Mouse (Mus musculus): ENCODE measurements around the gene Spo11.

Spo11 gene

DNA sequence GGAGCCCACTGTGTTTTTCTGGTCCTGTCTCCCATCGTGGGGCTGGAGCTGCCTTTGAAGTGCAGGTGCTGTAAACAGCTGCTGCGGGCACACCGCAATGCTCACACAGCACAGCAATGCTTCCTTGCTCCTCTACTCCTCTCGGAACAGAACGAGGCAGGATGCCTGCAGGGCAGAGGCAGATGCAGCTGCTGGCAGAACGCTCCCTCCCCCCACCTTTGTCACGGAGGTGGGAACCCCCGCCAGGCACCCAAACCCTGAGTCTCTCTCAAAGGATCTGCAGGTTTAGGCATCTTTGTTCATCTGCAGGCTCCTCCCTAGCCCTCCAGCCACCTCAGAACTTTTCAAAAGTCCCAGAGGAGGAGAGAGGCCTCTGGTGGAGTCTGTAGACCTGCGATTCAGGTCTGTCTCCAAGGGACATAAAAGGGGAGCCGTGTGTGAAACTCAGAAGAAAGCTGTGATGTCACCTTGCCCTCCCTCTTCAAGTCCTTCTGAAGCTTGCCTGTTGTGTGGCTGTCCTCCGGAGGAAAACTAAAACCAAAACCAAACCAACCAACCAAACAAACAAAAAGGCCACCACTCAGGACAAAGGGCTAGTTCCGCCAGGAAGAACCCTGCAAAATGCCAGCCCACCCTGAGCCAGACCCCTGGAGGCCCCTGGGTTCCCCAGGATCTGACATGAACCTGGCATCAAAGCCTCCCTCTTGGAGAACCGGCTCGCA is at the start of gene Spo11:
Gene Spo11 (plus strand): TSS at position 292 of the 722 bp plus-strand sequence.
- no peak for DNase-seq

DNA sequence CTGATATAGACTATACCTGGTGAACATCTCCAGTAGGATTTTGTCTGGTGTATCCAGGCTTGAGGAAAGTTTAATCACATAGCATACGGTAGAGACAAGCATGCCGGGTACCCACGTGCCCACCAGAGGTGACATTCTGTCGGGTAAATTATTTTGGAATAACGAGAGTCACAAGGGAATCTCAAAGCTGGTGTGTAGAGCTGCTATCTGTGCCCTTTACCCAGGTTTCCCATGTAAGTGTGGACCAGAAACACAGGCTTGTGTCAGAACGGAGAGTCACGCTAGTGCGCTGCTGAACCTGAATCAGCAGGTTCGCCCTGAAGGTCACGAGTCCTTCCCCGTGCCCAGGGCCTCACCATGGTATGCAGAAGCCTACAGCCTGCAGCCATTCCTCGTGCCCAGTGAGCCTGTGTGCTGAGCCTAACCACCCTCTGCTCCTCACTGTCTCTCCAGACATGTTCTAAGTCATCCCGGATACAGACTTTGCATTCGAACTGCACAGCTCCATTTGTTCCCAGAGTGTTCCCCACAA is 47.5 kb upstream of the Spo11 start:
- no peak for DNase-seq

DNA sequence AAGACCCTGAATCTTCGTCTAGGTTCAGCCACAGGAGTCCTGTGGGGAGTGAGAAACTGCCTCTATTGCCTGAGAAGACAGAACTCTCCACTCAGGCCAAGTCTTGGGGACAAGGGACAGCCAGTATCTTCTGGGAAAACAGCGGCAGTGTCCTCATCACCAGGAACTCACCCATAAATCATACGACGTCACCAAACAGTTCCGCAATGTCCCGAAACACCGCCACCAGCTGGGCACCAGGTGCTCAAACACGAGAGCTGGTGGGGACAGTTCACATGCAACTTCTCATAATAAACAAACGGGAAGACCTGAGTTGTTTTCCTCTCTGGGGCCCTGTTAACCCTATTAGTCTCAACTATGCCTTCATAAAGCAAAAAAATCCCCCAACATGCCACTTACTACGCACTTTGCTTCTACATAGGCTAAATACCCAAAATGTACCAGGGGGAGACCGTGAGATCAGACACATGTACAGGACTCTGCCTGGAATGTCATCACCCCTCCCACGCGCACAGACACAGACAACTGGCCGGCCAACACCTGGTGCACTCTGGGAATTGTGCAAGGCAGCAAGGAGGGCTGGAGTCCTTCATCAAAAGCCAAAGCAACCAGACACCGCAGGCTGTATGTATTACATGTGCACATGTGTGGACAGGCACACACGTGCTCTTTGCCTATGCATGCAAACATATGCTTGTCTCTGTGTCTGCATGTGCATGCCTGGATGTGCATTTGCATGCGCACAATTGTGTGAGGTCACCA is 46.2 kb upstream of the Spo11 start:
- no peak for DNase-seq

DNA sequence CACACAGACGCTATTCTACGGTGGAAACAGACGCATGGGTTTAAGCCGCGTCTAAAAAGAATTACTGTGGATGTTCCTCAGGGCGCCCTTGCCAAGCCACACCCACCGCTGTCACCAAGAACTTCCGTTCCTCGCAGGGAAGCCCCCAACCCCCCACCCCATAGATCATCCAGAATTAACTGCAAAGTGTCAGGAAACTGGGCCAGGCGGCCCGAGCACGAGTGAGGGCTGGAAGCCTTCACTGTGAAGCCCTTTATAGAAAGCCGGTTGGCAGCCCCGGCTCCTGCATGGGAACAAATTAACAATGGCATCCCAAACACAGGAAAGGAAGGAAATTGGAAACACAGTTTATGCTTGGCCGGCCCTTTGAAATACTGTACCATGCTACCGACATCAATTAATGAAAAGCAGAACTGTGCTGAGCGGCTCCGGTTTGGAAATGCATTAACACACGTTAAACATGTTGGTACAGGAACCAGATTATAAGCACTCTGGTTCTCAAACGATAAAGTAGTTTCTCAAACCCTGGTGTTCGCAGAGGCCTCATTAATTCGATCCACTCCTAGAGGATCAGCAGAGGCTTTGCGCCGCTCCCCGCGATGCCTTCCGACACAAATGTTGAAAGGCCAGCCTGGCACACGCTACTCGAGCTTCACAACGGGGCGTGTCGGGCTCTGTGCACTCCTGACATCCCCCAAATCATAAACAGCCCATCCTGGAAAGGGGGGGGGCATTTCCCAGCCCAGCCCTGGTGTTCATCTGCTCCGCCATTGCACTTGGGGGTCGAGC is 43.7 kb upstream of the Spo11 start:
- DNase-seq, result peak; percentile 86

DNA sequence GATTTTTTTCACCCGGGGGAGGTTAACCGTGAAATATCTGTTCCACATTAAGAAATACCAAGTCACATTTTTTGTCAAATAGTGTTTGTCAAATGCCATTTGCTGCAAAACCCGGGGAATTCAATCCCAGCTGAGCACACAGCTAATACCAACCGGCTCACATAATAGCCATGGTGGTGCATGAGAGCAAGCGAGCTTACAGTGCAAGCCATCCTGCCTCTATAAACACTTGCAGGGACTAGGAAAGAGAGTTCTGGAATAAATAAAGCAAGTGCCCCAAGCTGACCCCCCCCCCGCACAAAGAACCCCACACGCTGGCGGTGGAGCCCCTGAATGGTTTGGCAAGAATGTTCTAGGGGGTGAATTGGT is 43.1 kb upstream of the Spo11 start:
- no peak for DNase-seq

DNA sequence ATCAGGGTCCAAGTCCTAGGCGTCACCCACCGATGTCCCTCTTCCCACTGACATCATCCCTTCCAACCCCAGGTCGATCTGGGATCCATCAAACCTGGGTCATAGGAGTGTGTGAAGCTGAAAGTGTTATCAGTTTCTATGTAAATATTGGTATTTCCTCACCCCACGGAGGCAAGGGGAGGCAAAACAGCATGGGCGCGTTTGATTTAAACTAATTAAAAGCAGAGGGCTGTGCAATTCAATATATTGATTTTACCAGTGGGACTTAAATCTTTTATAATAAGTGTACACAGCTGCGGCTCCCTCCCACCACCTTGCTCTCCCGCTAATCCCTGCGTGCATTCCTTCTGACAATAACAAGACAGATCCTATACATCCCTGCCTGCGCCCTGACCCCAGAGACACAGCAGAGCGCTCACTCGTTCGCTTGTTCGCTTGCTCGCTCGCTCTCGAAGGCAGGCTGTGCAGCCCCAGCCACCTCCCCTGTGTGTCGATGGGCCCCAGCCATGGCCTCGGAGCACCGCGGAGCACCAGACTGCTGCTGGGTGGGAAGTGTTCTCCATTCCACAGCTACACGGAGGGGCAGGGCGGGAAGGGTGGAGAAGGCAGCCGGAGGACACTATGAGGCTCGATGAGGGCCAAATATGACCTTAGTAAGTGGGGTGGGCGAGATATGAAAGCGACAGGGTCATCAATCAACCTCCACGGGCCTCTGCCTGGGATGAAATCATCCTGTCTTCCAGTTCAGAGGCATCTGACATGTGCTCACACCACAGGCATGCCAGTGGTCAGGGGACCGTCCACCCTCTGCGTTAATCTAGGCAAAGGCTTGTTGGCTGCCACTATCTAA is 42.4 kb upstream of the Spo11 start:
- DNase-seq, result no peak

DNA sequence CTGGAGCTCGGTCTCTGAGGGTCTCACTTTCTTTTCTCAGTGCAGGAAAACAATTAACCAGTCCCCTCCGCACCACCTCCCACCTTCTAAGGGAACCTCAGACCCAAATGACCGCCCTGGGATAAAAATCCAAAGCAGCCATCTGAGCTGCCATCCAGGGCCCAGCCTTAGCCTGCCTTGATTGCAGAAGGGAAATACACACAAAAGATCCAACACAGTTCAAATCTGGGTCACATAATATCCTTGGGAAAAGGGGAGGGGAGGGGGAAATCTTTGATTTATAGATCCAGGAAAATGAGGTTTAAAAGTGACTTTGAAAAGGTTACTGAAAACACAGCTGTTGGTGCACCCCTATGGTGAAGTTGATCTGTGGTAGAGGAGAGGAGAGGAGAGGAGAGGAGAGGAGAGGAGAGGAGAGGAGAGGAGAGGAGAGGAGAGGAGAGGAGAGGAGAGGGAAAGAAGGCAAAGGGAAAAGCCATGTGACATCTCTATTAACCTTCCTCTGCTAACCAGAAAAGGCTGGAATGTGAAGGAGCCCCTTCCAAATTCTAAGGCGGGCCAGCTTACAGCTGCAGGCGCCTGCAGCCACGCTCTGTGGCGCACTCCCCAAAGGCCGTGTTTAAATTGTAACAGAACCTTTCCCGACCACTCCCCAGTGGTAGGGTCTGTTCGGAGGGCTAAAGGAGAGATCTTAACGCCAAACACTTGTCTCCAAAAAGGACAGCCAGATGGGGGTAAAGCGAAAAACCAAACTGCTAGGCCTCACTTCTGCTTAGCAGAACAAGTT is 41.5 kb upstream of the Spo11 start:
- no peak for DNase-seq

DNA sequence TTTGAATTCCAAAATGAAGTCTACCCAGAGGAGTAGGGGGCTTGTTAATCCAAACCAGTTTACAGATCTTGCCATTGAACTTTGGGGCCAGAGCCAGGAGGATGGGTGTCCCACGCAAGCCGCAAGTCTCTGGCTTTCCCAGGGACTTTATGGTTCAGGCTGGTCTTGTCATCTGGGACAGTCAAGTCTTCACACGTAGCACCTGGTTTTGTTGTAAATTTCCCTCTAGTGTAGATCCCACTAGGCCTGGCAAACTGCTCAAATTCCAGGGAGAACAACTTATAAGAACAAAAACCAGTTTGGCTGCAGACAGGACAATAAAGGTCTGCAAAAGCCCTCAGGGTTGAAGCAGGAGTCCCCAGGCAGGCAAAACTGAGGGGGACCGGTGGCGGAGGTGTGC is 40.7 kb upstream of the Spo11 start:
- DNase-seq, result no peak

DNA sequence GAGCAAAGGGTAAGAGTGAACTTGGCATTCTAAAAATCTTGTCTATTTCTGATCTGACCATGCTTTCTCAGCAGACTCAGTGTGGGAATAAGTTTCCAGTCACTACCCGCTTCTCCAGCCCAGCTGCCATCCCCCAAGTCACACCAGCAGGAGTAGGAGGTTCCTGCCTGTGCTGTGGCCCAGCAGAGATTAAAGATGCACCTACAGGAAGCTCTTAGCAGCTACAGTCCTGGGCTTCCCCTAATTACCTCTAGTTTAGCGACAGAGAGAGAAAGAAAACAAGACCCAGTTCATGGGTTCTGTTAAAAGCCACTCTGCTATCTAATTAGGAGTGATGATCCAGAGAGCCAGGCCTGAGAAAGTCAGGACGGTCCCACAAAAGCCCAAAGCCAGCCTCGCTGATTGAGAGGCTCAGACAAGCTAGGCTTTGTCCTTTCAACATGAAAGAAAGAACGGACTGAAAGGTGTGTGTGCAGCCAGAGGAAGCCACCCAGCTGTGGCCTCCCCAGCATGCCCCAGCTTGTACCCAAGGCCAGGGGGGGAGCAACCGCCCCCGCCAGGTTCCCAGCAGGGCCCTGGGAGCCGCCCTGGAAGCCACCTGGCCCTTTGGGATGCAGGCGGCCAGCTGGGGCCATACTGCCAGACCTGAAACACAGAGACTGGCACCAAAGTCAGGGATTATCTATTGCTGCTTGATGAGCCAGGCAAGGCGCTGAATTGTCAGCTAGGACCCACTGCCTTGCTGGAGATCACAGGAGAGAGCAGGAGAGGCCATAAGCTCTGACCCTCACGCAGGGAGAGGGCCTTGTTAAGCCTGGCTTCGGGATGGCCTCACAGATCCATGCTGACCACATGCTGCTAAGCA is 39.9 kb upstream of the Spo11 start:
- no peak for DNase-seq

DNA sequence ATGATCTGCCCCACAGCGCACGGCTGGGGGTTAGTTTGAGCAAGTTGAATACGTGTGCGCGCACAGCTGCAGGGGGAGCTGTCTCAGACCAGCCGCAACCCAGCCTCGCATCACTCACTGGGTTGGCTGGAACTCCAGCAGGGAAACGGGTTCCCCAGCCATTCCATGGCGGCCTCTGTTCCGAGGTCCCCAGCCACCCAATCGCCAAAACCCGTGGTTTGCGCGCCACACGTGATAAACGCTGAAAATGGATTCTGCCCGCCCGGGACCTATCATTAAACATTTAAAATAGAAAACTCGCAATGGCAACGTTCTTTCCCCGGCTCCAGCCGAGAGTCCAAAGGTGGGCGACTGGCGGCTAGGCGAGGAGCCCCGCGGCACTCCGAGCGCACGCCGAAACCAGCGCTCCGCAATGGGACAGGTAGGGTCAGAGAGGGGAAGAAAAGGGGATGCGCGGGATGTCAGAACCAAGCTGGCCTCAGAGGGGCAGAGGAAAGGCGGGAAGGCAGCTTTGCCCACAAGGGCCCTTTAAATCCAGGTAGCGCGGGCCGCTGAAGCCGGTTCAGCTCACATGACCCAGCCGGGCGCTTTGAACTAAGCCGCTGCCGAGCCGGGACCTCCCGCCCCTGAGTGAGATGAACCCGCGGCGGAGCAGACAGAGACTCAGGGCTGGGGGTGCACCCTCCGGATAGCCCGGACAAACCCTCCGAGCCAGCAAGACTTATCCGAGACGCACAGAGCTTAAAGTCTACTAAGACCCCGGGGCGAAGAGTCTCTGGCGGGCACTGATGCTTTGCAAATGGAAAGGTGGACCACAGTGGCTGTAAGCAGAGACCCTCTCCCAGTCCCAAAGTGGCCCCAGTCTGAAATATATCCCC is 38.5 kb upstream of the Spo11 start:
- DNase-seq, result no peak

DNA sequence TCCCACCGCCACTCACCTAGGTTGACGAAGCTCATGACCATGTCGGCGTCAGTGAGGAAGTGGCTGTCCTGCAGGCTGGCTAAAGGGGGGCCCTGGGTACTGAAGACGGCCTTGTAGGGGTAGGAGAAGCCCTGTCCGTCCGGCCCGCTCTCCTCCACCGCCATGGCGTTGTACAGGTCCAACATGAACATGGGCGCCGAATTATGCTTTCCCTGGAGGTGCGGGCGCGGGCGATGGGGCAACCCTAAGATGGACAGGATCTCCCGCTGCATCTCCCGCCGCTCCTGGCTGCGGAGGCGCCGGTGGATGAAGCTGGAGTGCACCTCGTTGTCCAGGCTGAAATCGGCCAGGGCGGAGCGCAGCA is 37.9 kb upstream of the Spo11 start:
- DNase-seq, result no peak

DNA sequence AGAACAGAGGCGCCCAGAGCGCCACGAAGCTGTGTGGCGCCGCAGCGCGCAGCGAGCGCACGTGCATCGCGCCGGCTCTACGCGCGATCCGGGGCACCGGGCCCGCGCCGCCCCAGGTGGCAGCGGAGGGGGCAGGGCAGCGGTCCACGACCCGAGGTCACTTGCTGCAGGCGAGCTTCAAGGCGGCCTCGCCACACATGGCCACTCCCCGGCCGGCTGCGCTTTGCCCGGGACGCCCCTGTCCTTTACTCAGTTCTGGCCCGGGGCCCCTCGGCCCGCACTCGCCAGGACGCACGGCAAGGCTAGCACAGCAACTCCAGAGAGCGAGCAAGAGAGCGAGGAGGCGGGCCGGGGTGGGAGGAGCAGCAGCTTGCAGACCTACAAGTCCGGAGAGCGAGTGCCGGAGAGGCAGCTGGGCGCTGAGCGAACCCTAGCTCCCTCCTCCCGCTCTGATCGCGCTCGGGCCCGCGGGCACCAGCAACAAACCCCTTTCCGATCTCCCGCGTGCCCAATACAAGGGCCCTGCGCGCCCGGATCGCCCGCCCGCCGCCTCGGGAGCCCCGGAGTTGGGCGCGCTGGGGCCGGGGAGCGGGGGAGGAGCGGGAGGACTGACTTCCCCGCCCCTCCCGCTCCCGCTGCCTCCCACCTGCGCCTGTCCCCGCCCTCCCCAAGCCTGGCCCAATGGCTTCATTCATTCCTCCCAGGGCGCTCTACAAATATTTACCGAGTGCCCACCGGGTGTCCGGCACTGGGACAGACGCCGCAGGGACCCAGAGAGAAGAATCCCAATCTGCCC is 37.3 kb upstream of the Spo11 start, which contains the start of gene Bmp7:
Gene Bmp7 (minus strand): TSS at position 319 of the 796 bp plus-strand sequence.
- peak; percentile 70 for DNase-seq

DNA sequence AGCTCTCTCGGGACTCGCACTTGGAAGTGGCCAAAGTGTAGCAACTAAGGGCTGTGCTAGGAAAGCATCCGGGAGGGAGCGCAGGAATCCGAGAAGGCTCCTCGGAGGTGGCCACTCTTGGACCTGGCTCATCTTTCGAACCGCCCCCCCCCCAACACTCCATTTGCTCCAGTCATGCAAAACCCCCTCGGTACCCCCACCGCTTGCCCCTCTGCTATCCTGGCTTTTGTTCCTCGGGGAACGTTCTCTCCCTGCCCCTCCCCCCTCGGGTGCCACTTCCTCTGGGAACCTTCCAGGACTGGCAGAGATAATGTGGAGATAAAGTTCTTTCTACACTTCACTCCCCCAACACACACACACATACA is 36.7 kb upstream of the Spo11 start:
- DNase-seq, result no peak

DNA sequence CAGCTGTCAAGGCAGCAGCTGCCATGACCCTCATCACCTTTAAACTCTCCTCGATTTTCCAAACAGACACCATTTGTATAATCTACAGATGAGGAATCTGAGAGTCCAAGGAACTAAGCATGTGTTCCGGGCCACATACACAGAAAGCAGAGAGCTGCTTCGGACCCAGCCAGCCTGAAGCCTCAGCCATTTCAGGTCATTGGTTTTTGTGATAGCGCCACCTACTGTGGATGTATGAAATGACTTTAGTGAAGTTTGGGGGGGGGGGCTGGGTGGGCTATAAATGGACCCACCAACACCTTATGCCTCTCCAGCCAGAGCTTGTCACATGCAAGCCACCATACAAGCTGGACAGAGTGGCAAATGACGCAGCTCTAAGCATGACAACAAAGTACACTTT is 28.4 kb upstream of the Spo11 start:
- no peak for DNase-seq

DNA sequence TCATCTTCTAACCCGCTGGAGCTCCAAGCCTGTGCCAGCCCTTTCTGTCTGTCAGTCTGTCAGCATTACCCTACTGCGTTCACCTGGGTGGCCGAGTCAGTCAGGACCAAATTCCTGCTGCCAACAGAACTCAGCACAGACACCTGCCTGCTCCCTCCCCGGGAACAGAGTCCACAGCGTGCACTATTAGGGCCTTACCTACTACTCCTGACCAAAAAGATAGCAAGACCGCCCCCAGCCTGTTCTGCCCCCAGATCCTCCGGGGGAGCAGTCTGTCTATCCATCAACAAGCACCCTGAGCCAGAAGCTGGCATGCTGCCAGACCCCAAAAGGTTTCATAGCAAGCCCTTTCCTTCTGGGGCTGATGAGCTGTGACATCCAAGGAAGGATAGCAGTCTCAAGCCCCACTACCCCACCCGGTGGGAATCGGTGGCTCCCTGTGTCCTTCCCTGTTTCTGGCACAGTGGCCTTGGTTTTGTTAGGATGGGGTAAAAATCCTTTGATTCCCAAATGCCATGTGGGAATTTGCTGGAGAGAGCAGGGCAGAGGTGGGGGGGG is 27.3 kb upstream of the Spo11 start:
- peak; percentile 28 for DNase-seq

DNA sequence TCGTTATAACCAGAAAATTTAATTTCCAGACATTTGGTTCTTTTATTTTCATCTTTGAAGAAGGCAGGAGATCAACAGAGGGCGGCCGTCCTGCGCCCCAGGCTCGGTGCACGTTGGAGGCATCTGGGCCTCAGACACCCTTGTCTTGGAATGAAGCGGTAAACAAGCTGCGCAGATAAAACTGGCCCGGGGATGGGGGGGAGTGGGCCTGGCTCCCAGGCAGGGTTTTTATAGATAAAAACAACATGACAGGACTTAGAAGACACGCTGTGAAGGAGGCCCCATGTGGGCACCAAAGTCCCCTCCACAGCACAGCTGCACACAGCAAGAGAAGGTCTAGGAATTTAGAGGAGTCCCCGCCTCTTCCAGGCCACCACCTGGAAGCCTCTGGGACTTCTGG is 26.8 kb upstream of the Spo11 start:
- DNase-seq, result no peak

DNA sequence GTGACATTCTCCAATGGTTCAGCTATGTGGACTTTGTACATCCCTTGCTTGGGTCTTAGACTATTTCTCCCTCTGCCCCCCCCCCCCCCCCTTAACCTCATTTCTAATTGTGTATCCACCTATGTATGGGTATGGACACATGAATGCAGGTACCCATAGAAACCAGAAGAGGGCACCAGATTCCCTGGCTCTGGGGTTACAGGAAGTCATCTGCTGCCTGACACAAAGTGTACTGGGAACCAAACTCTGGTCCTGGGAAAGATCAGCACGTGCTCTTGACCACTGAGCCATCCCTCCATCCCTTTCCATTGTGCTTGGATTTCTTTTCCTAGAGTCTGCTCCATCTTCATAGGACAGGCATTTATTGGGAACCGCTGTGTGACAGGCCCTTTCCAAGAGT is 25.5 kb upstream of the Spo11 start:
- no peak for DNase-seq

DNA sequence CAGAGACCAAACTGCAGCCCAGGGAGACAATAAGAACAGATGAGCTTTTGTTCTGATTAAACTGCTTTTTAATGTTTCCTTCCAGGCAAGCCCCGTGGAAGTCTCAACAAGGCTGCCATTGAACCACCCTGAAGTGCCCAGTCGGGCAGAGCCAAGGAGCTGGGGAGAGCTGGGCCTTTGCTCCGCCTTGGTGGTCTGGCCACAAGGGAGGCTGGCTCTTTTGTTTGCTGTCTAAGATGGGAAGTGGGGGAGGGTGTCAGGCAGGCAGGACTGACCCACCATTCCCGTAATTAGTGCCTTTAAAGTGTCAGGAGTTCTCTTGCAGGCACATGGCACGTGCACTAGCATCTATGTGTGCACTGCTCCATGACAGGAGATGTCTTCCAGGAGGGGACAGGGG is 18.9 kb upstream of the Spo11 start:
- DNase-seq, result no peak

All from lung, postnatal 10 days (tissue).